Mouse (Mus musculus): ENCODE results near the gene Anapc1. TPM values are rescaled to one million over a fixed set of nuclear protein-coding genes. Genes with fewer than 3 reads are reported as not detected.

Anapc1 gene
- total and polyA plus RNA-seq, 3 experiments: 94.8 to 196 (median 123) TPM

GRCm38 (mm10) chr2:128568018-128568417 lies 119.2 kb downstream of the Anapc1 start:
- Histone ChIP-seq H3K4me1 (ENCODE audit: control insufficient read depth in 1 of 2, insufficient read depth in 2 of 2, low read length in 2 of 2) (no peaks in the 10 kb centered on the region), H3K79me2 (ENCODE audit: control insufficient read depth, insufficient read depth, low read length, poor library complexity) (no peaks in the 10 kb centered on the region), H3K9ac (ENCODE audit: control insufficient read depth, low read depth, low read length, poor library complexity, severe bottlenecking) (no peak overlapping the region), H3K27ac (ENCODE audit: control insufficient read depth, low read depth, low read length) (no peak overlapping the region), H3K4me3 (ENCODE audit: control insufficient read depth in 1 of 2, insufficient read depth in 1 of 2, low read depth in 2 of 2, low read length in 2 of 2) (no peak overlapping the region), H3K27me3 (ENCODE audit: control insufficient read depth in 1 of 2, insufficient read depth in 2 of 2, low read length in 2 of 2) (no peaks in the 10 kb centered on the region; a peak in 1 of 4 replicates), H3K9me3 (replicated peaks; ENCODE audit: insufficient read depth, low read length) (no peaks in the 10 kb centered on the region), H3K36me3 (ENCODE audit: control insufficient read depth in 1 of 2, insufficient read depth in 2 of 2, low read length in 2 of 2) (no peaks in the 10 kb centered on the region)
- no peak for DNase-seq (ENCODE audit: low read depth, low spot score)
- TF ChIP-seq RCOR1 (IDR thresholded peaks at IDR 0.05; ENCODE audit: low read depth, low read length) (no peak), MYC (IDR thresholded peaks at IDR 0.05; ENCODE audit: low read depth, low read length) (no peak), ZKSCAN1 (IDR thresholded peaks at IDR 0.05; ENCODE audit: low read depth, low read length) (no peak), HCFC1 (IDR thresholded peaks at IDR 0.05; ENCODE audit: low read depth, low read length) (no peak), POLR2A (IDR thresholded peaks at IDR 0.05; ENCODE audit: control insufficient read depth in 1 of 2, insufficient read depth in 1 of 2, low read depth in 1 of 2, low read length in 2 of 2, poor library complexity in 1 of 2) (no peak), NELFE (IDR thresholded peaks at IDR 0.05; ENCODE audit: low read depth, low read length) (no peak), CTCF (IDR thresholded peaks at IDR 0.05 in 2 of 3, conservative IDR thresholded peaks at IDR 0.05 in 1 of 3; ENCODE audit: control insufficient read depth in 1 of 3, insufficient read depth in 1 of 3, low read depth in 2 of 3, low read length in 3 of 3, poor library complexity in 1 of 3, severe bottlenecking in 1 of 3) (no peak), ZC3H11A (IDR thresholded peaks at IDR 0.05; ENCODE audit: low read depth, low read length) (no peak), RAD21 (IDR thresholded peaks at IDR 0.05; ENCODE audit: low read depth, low read length) (no peak), USF1 (IDR thresholded peaks at IDR 0.05; ENCODE audit: low read depth, low read length) (no peak)

GRCm38 (mm10) chr2:128566304-128567147 lies 120.7 kb downstream of the Anapc1 start:
- Histone ChIP-seq H3K9ac (ENCODE audit: control insufficient read depth, low read depth, low read length, poor library complexity, severe bottlenecking) (no peak overlapping the region), H3K4me3 (ENCODE audit: control insufficient read depth in 1 of 2, insufficient read depth in 1 of 2, low read depth in 2 of 2, low read length in 2 of 2) (no peak overlapping the region), H3K36me3 (ENCODE audit: control insufficient read depth in 1 of 2, insufficient read depth in 2 of 2, low read length in 2 of 2) (no peaks in the 10 kb centered on the region), H3K27ac (ENCODE audit: control insufficient read depth, low read depth, low read length) (no peak overlapping the region), H3K79me2 (ENCODE audit: control insufficient read depth, insufficient read depth, low read length, poor library complexity) (no peaks in the 10 kb centered on the region), H3K4me1 (ENCODE audit: control insufficient read depth in 1 of 2, insufficient read depth in 2 of 2, low read length in 2 of 2) (no peaks in the 10 kb centered on the region), H3K9me3 (replicated peaks; ENCODE audit: insufficient read depth, low read length) (no peaks in the 10 kb centered on the region), H3K27me3 (ENCODE audit: control insufficient read depth in 1 of 2, insufficient read depth in 2 of 2, low read length in 2 of 2) (no peaks in the 10 kb centered on the region)
- no peak for TF ChIP-seq NRF1 (IDR thresholded peaks at IDR 0.05; ENCODE audit: insufficient read depth, low read depth, low read length, poor library complexity, severe bottlenecking)
- TF ChIP-seq CTCF (IDR thresholded peaks at IDR 0.05 in 2 of 3, conservative IDR thresholded peaks at IDR 0.05 in 1 of 3; ENCODE audit: control insufficient read depth in 1 of 3, insufficient read depth in 1 of 3, low read depth in 2 of 3, low read length in 3 of 3, poor library complexity in 1 of 3, severe bottlenecking in 1 of 3): peak in 2 of 3 experiments; percentile 18 to 46; a peak in 3 of 6 replicates
- DNase-seq (ENCODE audit: low read depth, low spot score): peak; percentile 10

- Histone ChIP-seq H3K4me1 (ENCODE audit: control insufficient read depth in 1 of 2, insufficient read depth in 2 of 2, low read length in 2 of 2) (no peaks in the 10 kb centered on the region), H3K36me3 (ENCODE audit: control insufficient read depth in 1 of 2, insufficient read depth in 2 of 2, low read length in 2 of 2) (no peaks in the 10 kb centered on the region), H3K4me3 (ENCODE audit: control insufficient read depth in 1 of 2, insufficient read depth in 1 of 2, low read depth in 2 of 2, low read length in 2 of 2) (no peak overlapping the region), H3K27me3 (ENCODE audit: control insufficient read depth in 1 of 2, insufficient read depth in 2 of 2, low read length in 2 of 2) (no peaks in the 10 kb centered on the region), H3K27ac (ENCODE audit: control insufficient read depth, low read depth, low read length) (no peak overlapping the region), H3K79me2 (ENCODE audit: control insufficient read depth, insufficient read depth, low read length, poor library complexity) (no peaks in the 10 kb centered on the region), H3K9me3 (replicated peaks; ENCODE audit: insufficient read depth, low read length) (no peaks in the 10 kb centered on the region), H3K9ac (ENCODE audit: control insufficient read depth, low read depth, low read length, poor library complexity, severe bottlenecking) (no peak overlapping the region)
- TF ChIP-seq POLR2AphosphoS5 (IDR thresholded peaks at IDR 0.05; ENCODE audit: borderline replicate concordance, low read depth, low read length): no peak
- no peak for DNase-seq (ENCODE audit: low read depth, low spot score)
These were observed 121.3 kb downstream of the Anapc1 start for GRCm38 (mm10) chr2:128565904-128566303.

All from MEL (cell line).